Mouse (Mus musculus) embryonic fibroblast, embryonic 13.5 days (primary cell): ENCODE results near the gene Nsmf.

Source experiments
- CTCF ChIP-seq: IDR thresholded peaks from 2 replicates; pipeline ENCODE4 v1.5.1; 2011; ENCODE audit warnings: mild to moderate bottlenecking, control low read depth, low read length, moderate library complexity, borderline replicate concordance; ENCODE audit not compliant: insufficient read depth
- POLR2A ChIP-seq: IDR thresholded peaks from 2 replicates; pipeline ENCODE4 v1.6.1; 2011; ENCODE audit warnings: low read depth, mild to moderate bottlenecking, control low read depth, low read length, moderate library complexity

GRCm38 (mm10) chr2:25078967-25079366 is 24.8 kb downstream of the Nsmf start:
- TF ChIP-seq CTCF (no peak), POLR2A (no peak)
